Mouse (Mus musculus): ENCODE data around the gene Usp37. TPM values are rescaled to one million over a fixed set of nuclear protein-coding genes. Genes with fewer than 3 reads are reported as not detected.

The Usp37 gene
- polyA plus RNA-seq, 1 experiment from 2014 or later, result 24.1 TPM

- H3K9me3 ChIP-seq, result no peaks in the 10 kb centered on the region
- H3K36me3 ChIP-seq, result peaks cover 28% of the 10 kb centered on the region
- WGBS, result 90% methylated on average over 2 of the region's 2 CpGs
- H3K27ac ChIP-seq, result no peak overlapping the region
- H3K4me3 ChIP-seq (replicated peaks), result no peak overlapping the region
- no peaks in the 10 kb centered on the region for H3K27me3 ChIP-seq (replicated peaks)
- no peak overlapping the region for H3K9ac ChIP-seq
- no peak overlapping the region for H3K4me2 ChIP-seq
- no peak for ATAC-seq (ENCODE audit: insufficient read depth, low FRiP score, low read depth)
- no peaks in the 10 kb centered on the region for H3K4me1 ChIP-seq
These were observed 99.5 kb downstream of the Usp37 start for GRCm38 (mm10) chr1:74444538-74444937.

- WGBS, result 84% methylated on average over 19 of the region's 19 CpGs
- Histone ChIP-seq H3K4me1 (no peaks in the 10 kb centered on the region), H3K36me3 (peaks cover 29% of the 10 kb centered on the region), H3K4me2 (no peak overlapping the region), H3K4me3 (replicated peaks) (no peak overlapping the region), H3K9ac (no peak overlapping the region), H3K9me3 (no peaks in the 10 kb centered on the region), H3K27me3 (replicated peaks) (no peaks in the 10 kb centered on the region), H3K27ac (no peak overlapping the region)
- ATAC-seq (ENCODE audit: insufficient read depth, low FRiP score, low read depth), result no peak
These were observed 104.8 kb downstream of the Usp37 start for GRCm38 (mm10) chr1:74439166-74439876.

- Histone ChIP-seq H3K9ac (no peak overlapping the region), H3K36me3 (peaks cover 28% of the 10 kb centered on the region), H3K4me2 (no peak overlapping the region), H3K9me3 (no peaks in the 10 kb centered on the region), H3K4me3 (replicated peaks) (no peak overlapping the region), H3K27me3 (replicated peaks) (no peaks in the 10 kb centered on the region), H3K4me1 (no peaks in the 10 kb centered on the region), H3K27ac (no peak overlapping the region)
- WGBS, result 57% methylated on average over 8 of the region's 8 CpGs
- peak; percentile 62 for ATAC-seq (ENCODE audit: insufficient read depth, low FRiP score, low read depth)
These were observed 106.2 kb downstream of the Usp37 start for GRCm38 (mm10) chr1:74437702-74438427.

GRCm38 (mm10) chr1:74435563-74435962 lies 108.5 kb downstream of the Usp37 start:
- WGBS, result 60% methylated on average over 6 of the region's 6 CpGs
- no peaks in the 10 kb centered on the region for H3K27me3 ChIP-seq (replicated peaks)
- peak overlapping the region; percentile 23; the same call in 1 of the 2 replicates for H3K27ac ChIP-seq
- H3K4me2 ChIP-seq, result no peak overlapping the region
- peak; percentile 50; the same call in 1 of the 2 replicates for ATAC-seq (ENCODE audit: insufficient read depth, low FRiP score, low read depth)
- peaks cover 22% of the 10 kb centered on the region for H3K36me3 ChIP-seq
- H3K4me1 ChIP-seq, result no peaks in the 10 kb centered on the region
- H3K4me3 ChIP-seq (replicated peaks), result no peak overlapping the region
- H3K9ac ChIP-seq, result no peak overlapping the region
- no peaks in the 10 kb centered on the region for H3K9me3 ChIP-seq

GRCm38 (mm10) chr1:74434596-74434995 lies 109.5 kb downstream of the Usp37 start:
- H3K36me3 ChIP-seq, result peaks cover 20% of the 10 kb centered on the region; the same call in 1 of the 2 replicates

GRCm38 (mm10) chr1:74433220-74433619 lies 110.9 kb downstream of the Usp37 start:
- H3K27me3 ChIP-seq (replicated peaks), result no peaks in the 10 kb centered on the region
- no peak; the same call in 1 of the 2 replicates for ATAC-seq (ENCODE audit: insufficient read depth, low FRiP score, low read depth)
- no peak overlapping the region for H3K4me3 ChIP-seq (replicated peaks)
- no peaks in the 10 kb centered on the region for H3K9me3 ChIP-seq
- H3K4me2 ChIP-seq, result no peak overlapping the region
- H3K36me3 ChIP-seq, result 0 out of 2 replicates have a peak, but pooled peaks cover 8% of the 10 kb centered on the region
- H3K4me1 ChIP-seq, result no peaks in the 10 kb centered on the region
- 74% methylated on average over 6 of the region's 6 CpGs for WGBS
- H3K9ac ChIP-seq, result no peak overlapping the region
- 0 out of 2 replicates have a peak overlapping the region, but pooled peaks have one; percentile 26 for H3K27ac ChIP-seq

More at GRCm38 (mm10) chr1:74434596-74434995, 109.5 kb downstream of the Usp37 start:
- 38% methylated on average over 5 of the region's 5 CpGs for WGBS
- H3K4me3 ChIP-seq (replicated peaks), result no peak overlapping the region
- peak; percentile 8; the same call in 1 of the 2 replicates for ATAC-seq (ENCODE audit: insufficient read depth, low FRiP score, low read depth)
- no peaks in the 10 kb centered on the region for H3K4me1 ChIP-seq
- no peak overlapping the region for H3K4me2 ChIP-seq
- H3K9ac ChIP-seq, result no peak overlapping the region
- H3K27ac ChIP-seq, result peak overlapping the region; percentile 76
- no peaks in the 10 kb centered on the region for H3K9me3 ChIP-seq
- H3K27me3 ChIP-seq (replicated peaks), result no peaks in the 10 kb centered on the region

- no peak for ATAC-seq (ENCODE audit: insufficient read depth, low FRiP score, low read depth)
- Histone ChIP-seq H3K27ac (no peak overlapping the region), H3K4me3 (replicated peaks) (no peak overlapping the region), H3K9ac (no peak overlapping the region), H3K27me3 (replicated peaks) (no peaks in the 10 kb centered on the region), H3K4me1 (no peaks in the 10 kb centered on the region), H3K4me2 (no peak overlapping the region), H3K9me3 (no peaks in the 10 kb centered on the region), H3K36me3 (no peaks in the 10 kb centered on the region)
- 57% methylated on average over 7 of the region's 7 CpGs for WGBS
These were observed 118.2 kb downstream of the Usp37 start for GRCm38 (mm10) chr1:74425845-74426244.

GRCm38 (mm10) chr1:74423147-74423546 lies 120.9 kb downstream of the Usp37 start:
- no peaks in the 10 kb centered on the region for H3K27me3 ChIP-seq (replicated peaks)
- no peak for ATAC-seq (ENCODE audit: insufficient read depth, low FRiP score, low read depth)
- H3K4me2 ChIP-seq, result no peak overlapping the region
- no peaks in the 10 kb centered on the region for H3K4me1 ChIP-seq
- H3K27ac ChIP-seq, result no peak overlapping the region
- H3K4me3 ChIP-seq (replicated peaks), result no peak overlapping the region
- H3K9ac ChIP-seq, result no peak overlapping the region
- no peaks in the 10 kb centered on the region for H3K36me3 ChIP-seq
- H3K9me3 ChIP-seq, result no peaks in the 10 kb centered on the region
- WGBS, result 34% methylated on average over 8 of the region's 8 CpGs

- H3K27me3 ChIP-seq (replicated peaks), result no peaks in the 10 kb centered on the region
- H3K4me2 ChIP-seq, result no peak overlapping the region
- no peak overlapping the region for H3K27ac ChIP-seq
- no peak overlapping the region for H3K9ac ChIP-seq
- H3K9me3 ChIP-seq, result no peaks in the 10 kb centered on the region
- ATAC-seq (ENCODE audit: insufficient read depth, low FRiP score, low read depth), result no peak
- H3K36me3 ChIP-seq, result no peaks in the 10 kb centered on the region
- 55% methylated on average over 9 of the region's 9 CpGs for WGBS
- no peaks in the 10 kb centered on the region for H3K4me1 ChIP-seq
- H3K4me3 ChIP-seq (replicated peaks), result no peak overlapping the region
These were observed 124.7 kb downstream of the Usp37 start for GRCm38 (mm10) chr1:74419440-74419794.

- no peaks in the 10 kb centered on the region for H3K36me3 ChIP-seq
- H3K9me3 ChIP-seq, result no peaks in the 10 kb centered on the region
- no peak overlapping the region for H3K9ac ChIP-seq
- no peak overlapping the region for H3K27ac ChIP-seq
- WGBS, result 71% methylated on average over 17 of the region's 17 CpGs
- H3K4me3 ChIP-seq (replicated peaks), result no peak overlapping the region
- H3K4me1 ChIP-seq, result no peaks in the 10 kb centered on the region
- H3K27me3 ChIP-seq (replicated peaks), result no peaks in the 10 kb centered on the region
- 0 out of 2 replicates have a peak, but pooled peaks have one; percentile 27 for ATAC-seq (ENCODE audit: insufficient read depth, low FRiP score, low read depth)
- no peak overlapping the region for H3K4me2 ChIP-seq
These were observed 125.2 kb downstream of the Usp37 start for GRCm38 (mm10) chr1:74418747-74419439.

- Histone ChIP-seq H3K36me3 (no peaks in the 10 kb centered on the region), H3K4me2 (no peak overlapping the region), H3K27ac (no peak overlapping the region), H3K9ac (no peak overlapping the region), H3K4me3 (replicated peaks) (no peak overlapping the region), H3K27me3 (replicated peaks) (no peaks in the 10 kb centered on the region), H3K4me1 (no peaks in the 10 kb centered on the region), H3K9me3 (no peaks in the 10 kb centered on the region)
- ATAC-seq (ENCODE audit: insufficient read depth, low FRiP score, low read depth), result peak; percentile 61; the same call in 1 of the 2 replicates
- WGBS, result 45% methylated on average over 4 of the region's 4 CpGs
These were observed 128.9 kb downstream of the Usp37 start for GRCm38 (mm10) chr1:74415143-74415542.

GRCm38 (mm10) chr1:74412711-74413110 lies 131.4 kb downstream of the Usp37 start:
- Histone ChIP-seq H3K9me3 (no peaks in the 10 kb centered on the region), H3K36me3 (no peaks in the 10 kb centered on the region), H3K27me3 (replicated peaks) (no peaks in the 10 kb centered on the region), H3K27ac (no peak overlapping the region), H3K4me3 (replicated peaks) (no peak overlapping the region), H3K4me1 (no peaks in the 10 kb centered on the region; the same call in 1 of the 2 replicates), H3K4me2 (no peak overlapping the region), H3K9ac (no peak overlapping the region)
- no peak for ATAC-seq (ENCODE audit: insufficient read depth, low FRiP score, low read depth)
- 80% methylated on average over 8 of the region's 8 CpGs for WGBS
